Mouse (Mus musculus) cerebellum, adult 18-20 months (tissue): Measurements from ENCODE around the gene Lsamp.
A peak's percentile ranks its signal among the peaks of the same experiment; 100 is the strongest.

Source experiments
- DNase-seq, 2 experiments: peaks; one replicate each; pipeline ENCODE4 v3.0.0; 2021

The Lsamp gene

GRCm38 (mm10) chr16:41275999-41276671 lies 1292.0 kb downstream of the Lsamp start:
- DNase-seq = no peak

- DNase-seq = no peak
Observed at GRCm38 (mm10) chr16:41317992-41318391, 1333.8 kb downstream of the Lsamp start.

DNA sequence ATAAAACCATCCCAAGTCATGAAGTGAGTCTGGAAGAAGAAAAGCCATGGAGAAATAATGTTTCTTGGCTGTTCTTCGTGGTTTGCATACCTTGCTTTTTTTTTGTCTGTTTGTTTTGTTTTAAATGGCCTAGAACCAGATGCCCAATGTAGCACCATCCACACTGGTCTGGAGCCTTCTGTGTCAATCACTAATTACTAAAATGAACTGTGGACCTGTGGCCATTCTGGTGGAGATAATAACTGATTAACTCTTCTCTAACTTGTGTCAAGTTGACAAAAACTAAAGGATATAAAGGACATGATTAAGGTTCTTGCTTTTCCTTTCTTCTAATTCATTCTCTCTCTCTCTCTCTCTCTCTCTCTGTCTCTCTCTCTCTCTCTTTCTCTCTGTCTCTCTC lies 1359.3 kb downstream of the Lsamp start:
- DNase-seq = no peak

DNA sequence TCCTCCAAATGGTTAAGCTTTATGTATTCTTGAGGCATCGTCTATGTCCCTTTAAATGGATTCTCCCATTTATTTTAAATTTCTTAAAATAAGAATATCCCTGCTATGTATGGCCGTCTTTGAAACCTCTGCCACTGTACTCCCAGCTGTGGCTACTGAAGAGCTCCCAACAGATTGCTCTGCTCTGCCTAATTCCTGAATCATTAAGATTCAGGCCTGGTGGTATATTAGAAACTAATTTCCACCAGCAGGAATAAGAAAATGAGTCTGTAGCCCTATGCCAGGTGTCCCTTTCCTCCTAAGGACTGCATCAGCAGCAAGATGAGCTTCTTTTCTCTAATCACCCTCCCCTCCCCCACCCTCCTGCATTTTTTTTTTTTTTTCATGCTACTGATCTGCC lies 1381.0 kb downstream of the Lsamp start:
- no peak for DNase-seq

DNA sequence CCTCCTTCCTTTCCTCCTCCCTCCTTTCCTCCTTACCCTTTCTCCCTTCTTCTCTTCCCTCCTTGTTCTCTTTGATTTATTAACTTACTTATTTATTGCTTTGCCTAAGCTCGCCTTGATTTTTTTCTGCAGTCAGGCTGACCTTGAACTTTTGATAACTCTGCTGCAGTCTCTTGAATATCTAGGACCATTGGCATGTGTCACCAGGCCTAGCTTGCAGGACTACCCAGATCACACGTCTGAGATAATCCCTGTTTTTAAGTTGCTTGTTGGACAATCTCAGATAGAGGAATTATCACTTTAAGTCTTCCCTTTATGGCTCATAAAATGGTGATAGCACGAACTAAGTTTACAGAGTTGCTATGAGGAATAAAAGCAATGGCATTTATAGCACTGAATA lies 1399.5 kb downstream of the Lsamp start:
- no peak for DNase-seq

- DNase-seq = no peak
Observed at GRCm38 (mm10) chr16:41384288-41384687, 1400.1 kb downstream of the Lsamp start.

- DNase-seq = no peak
Observed at GRCm38 (mm10) chr16:41408850-41409249, 1424.7 kb downstream of the Lsamp start.

DNA sequence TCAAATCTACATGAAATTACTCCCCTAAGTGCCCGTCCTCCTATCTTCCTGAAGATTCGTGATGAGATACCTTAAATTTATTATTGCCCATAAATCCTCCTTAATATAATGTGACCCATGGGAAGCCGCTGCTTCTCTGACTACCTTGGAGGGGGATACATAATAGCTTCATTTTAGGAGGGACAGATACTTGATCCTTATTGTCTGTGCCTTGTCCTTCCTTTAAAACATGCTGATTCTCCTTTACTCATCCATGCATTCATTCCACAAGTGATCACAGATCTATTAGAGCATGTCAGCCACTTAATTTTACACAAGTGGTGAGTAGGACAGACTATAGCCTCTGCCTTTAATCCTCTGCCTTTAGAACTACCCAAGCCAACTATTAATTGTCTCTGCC lies 1426.5 kb downstream of the Lsamp start:
- no peak for DNase-seq

GRCm38 (mm10) chr16:41417363-41417762 lies 1433.2 kb downstream of the Lsamp start:
- peak; percentile 15 to 17 for DNase-seq

DNA sequence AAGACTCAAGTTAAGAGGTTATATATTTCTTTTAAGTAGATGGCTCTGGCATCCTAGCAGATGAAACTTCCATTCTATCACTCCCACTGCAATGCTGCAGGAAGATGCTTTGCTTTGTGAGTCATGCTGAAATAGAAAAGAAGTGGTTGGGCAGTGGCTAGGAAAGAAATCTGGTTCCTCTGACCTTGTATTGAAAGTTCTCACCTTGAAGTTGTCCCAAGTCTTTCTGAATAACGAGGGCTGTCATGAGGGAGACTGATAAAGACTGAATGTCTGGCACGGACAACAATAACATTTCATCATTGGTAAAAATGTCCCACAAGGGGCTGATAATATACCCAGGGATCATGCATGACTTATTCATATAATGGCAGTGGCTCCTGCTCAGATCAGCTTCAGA lies 1483.2 kb downstream of the Lsamp start:
- DNase-seq = no peak

- no peak for DNase-seq
Observed at GRCm38 (mm10) chr16:41478694-41479093, 1494.5 kb downstream of the Lsamp start.

GRCm38 (mm10) chr16:41481832-41482231 lies 1497.7 kb downstream of the Lsamp start:
- no peak for DNase-seq

DNA sequence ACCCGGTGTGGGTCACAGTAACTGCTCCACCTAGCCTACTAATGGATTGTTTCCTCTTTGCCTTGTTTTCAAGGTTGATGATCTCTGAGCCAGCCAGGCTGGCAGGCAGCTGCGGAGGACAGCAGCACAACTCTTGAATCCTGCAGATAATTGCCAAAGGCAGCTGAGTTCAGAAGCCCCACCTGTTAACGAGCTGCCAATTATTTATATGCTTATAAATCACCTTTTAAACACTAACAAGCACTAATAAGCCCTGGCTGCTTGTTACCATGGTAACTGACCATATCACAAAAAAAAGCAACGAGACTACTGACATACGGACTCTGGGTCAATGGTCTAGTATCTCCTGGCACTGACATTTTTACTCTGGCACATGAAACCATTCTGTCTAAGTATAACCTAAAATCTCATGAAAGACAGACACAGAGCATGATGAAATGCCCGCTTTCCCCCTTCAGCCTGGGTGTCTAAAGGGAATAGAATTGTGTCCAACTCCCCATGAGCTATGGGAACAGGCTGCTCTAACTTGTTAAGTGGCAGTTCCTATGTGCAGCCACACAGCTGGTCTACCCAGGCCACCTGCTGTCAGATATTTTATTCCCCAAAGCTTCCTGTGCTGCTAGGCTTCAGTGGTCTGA lies 1526.9 kb downstream of the Lsamp start:
- peak in 1 of 2 experiments; percentile 15 for DNase-seq

DNA sequence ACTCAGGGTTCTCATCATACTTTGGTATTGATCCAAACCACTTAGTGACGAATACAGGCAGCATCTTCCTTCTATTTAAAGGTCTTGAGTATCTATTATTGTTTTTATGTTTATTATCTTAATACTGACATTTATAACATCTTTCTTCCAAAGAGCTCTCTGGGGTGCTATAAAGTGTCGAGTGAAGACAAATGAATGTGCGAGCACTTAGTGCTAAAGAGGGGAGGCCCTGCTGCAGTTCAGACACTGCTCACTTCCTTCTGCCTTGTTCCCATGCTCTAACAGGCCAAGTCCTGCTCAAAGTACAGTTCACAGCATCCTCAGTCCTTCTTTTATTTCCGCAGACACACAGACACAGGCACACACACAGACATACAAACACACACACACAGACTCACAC lies 1537.4 kb downstream of the Lsamp start:
- no peak for DNase-seq

GRCm38 (mm10) chr16:41524266-41524665 lies 1540.1 kb downstream of the Lsamp start:
- peak; percentile 51 to 56 for DNase-seq

DNA sequence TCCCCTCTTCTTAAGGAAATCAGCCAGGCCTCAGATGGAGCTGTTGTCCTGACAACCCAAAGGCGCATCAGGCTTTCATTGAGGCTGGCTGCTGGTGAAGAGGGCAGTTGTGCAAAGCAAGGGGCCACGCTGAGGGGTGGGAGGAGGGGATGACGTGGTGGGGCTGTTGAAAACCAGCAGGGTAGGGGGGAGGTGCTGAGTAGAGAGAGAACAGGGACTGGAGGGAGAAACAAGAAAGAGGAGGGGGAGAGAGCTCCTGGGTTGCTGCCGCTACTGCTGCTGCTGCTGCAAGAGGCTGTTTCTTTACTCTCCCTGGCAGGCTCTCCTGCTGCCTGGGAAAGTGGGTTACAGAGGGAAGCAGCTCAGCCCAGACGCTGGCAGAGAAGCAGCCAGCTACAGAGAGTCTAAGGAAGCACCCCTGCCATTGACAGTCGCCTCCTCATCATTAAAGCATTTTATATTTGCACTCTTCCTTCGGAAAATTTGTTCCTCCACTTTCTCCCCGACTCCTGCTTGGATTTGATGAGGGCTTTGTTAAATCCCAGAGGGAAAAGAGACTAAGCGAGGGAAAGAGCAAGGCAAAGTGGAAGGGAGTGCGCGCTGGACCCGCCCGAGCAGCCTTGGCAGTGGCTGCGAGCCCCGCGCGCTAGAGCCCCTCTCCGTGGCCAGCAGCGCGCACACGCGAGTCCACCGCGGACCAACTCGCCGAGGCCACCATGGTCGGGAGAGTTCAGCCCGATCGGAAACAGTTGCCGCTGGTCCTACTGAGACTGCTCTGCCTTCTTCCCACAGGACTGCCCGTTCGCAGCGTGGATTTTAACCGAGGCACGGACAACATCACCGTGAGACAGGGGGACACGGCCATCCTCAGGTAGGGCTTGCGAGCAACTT lies 1548.7 kb downstream of the Lsamp start:
- peak; percentile 74 to 75 for DNase-seq

- DNase-seq = peak in 1 of 2 experiments; percentile 53
Observed at GRCm38 (mm10) chr16:41533686-41534085, 1549.5 kb downstream of the Lsamp start.

DNA sequence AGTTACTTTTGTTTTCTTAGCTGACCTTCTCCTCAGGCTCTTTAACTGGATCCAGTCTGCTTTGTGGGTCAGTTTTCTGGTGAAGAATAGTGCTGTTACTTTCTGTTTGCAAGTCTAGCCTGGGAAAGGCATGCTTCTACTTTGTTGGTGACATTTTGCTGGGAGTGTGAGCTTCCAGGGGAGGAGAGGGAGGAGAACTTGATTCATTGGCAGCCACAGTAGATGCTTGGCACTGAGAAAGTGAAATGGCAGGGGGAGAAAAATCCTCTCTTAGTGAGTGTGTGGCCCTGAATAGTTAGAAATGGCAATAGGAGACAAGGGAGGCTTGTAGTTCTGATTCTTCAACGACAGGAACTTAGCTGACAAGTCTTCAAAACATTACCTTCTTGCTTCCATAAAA lies 1551.6 kb downstream of the Lsamp start:
- DNase-seq = peak in 1 of 2 experiments; percentile 38

DNA sequence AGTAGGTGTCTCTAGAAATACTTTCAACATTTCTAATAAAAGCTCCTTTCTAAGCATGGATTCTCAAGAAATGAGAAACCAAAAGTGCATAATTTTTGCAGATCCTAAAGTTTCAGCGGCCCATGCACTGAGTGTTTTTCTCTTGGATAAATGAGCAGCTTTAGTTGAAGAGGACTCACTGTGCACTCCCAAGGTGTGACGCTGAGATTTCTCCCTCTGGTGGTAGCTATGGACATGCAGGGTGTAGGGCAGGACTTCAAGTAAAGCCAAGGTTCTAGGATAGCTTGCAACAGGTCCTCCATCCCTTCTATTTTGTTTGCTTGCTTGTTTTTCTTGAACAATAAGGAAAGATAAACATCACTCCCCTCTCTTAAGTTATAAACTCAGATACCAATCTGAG lies 1558.5 kb downstream of the Lsamp start:
- DNase-seq = no peak

GRCm38 (mm10) chr16:41551164-41551563 lies 1567.0 kb downstream of the Lsamp start:
- DNase-seq = no peak

GRCm38 (mm10) chr16:41551851-41552262 lies 1567.7 kb downstream of the Lsamp start:
- DNase-seq = no peak

GRCm38 (mm10) chr16:41557104-41557503 lies 1572.9 kb downstream of the Lsamp start:
- peak; percentile 71 to 79 for DNase-seq

DNA sequence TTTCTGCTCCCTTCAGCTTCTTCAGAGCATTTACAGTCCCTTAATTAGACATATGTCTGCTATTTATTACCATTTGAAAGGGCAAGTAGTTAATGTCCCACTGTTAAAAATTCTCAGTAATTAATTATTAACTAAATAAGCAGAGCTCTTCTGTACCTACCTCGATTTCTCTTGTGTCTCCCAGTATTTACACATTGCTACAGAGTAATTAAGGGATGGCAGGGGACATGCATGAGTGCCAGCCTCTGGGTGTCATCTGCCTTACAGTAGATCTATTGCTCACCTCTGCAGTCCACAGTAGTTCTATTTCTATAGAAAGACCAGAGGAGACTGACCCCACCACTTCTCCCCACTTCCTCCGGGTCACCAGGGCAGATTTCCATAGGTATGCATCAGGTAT lies 1581.1 kb downstream of the Lsamp start:
- no peak for DNase-seq
